ENCODE assay signal across 1 mouse cellular context in the genomic region with DNA sequence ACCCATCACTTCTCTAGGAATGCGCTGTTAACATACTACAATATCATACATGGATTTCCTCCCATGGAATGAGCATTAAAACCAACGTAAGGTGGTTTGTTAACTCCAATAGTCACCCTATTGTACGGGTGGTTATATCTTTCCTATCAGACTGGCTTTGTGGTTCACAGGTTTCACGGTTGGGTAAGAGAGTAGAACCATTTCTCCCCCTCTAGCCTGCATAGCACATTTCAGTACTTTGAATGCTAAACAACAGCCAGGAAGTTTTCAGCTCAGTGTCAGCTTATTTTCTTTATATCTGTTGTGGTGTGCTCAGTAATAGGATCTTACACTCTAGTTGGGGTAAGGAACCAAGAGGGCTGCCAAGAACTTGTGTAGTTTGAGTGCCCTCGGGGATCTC.
A peak's percentile ranks its signal among the peaks of the same experiment; 100 is the strongest.
TF ChIP-seq lines count a peak whose summit lies in the region.

No protein-coding gene starts in this region.

TF ChIP-seq in CH12.LX, 34 proteins besides CTCF, POLR2A, EP300 and RAD21 (continued from another document):
- 0 out of 2 replicates have a peak, but pooled peaks have one; percentile 25 for TF ChIP-seq JUN (IDR thresholded peaks at IDR 0.05; ENCODE audit: insufficient read depth, low read depth, low read length)
- TF ChIP-seq USF1 (IDR thresholded peaks at IDR 0.05; ENCODE audit: low read depth, low read length): no peak
- TF ChIP-seq CHD2 (IDR thresholded peaks at IDR 0.05; ENCODE audit: low read length): 0 out of 2 replicates have a peak, but pooled peaks have one; percentile 32
- no peak for TF ChIP-seq SIN3A (IDR thresholded peaks at IDR 0.05; ENCODE audit: low read length)
- TF ChIP-seq ELF1 (IDR thresholded peaks at IDR 0.05; ENCODE audit: low read depth, low read length): peak; percentile 23; the same call in 1 of the 2 replicates
- TF ChIP-seq POLR2AphosphoS2 (IDR thresholded peaks at IDR 0.05; ENCODE audit: low read depth, low read length): no peak
- no peak for TF ChIP-seq UBTF (IDR thresholded peaks at IDR 0.05; ENCODE audit: low read depth, low read length)
- no peak for TF ChIP-seq GABPA (IDR thresholded peaks at IDR 0.05; ENCODE audit: insufficient replicate concordance, low read depth, low read length)
- peak; percentile 86 for TF ChIP-seq MAFK (IDR thresholded peaks at IDR 0.05; ENCODE audit: insufficient replicate concordance, low read length)
- no peak for TF ChIP-seq MAZ (IDR thresholded peaks at IDR 0.05; ENCODE audit: low read depth, low read length)
- no peak for TF ChIP-seq NRF1 (IDR thresholded peaks at IDR 0.05; ENCODE audit: low read depth, low read length)
- TF ChIP-seq ZNF384 (IDR thresholded peaks at IDR 0.05; ENCODE audit: low read depth, low read length): 0 out of 2 replicates have a peak, but pooled peaks have one; percentile 10
- no peak for TF ChIP-seq MXI1 (IDR thresholded peaks at IDR 0.05; ENCODE audit: low read depth, low read length)
- peak; percentile 23; the same call in 1 of the 2 replicates for TF ChIP-seq MEF2A (IDR thresholded peaks at IDR 0.05; ENCODE audit: borderline replicate concordance, low read depth, low read length)
- TF ChIP-seq HCFC1 (IDR thresholded peaks at IDR 0.05; ENCODE audit: low read depth, low read length): no peak
- no peak for TF ChIP-seq ZMIZ1 (IDR thresholded peaks at IDR 0.05; ENCODE audit: low read depth, low read length)
- peak; percentile 77 for TF ChIP-seq BHLHE40 (IDR thresholded peaks at IDR 0.05; ENCODE audit: low read depth, low read length)
